Mouse (Mus musculus) kidney, adult 11 months (tissue): ENCODE results near the gene Rps6kc1.

Experiments
- DNase-seq: peaks from one replicate; pipeline ENCODE4 v3.0.0; 2022

The Rps6kc1 gene

GRCm38 (mm10) chr1:190898899-190899575 lies 12.5 kb downstream of the Rps6kc1 start:
- no peak for DNase-seq

GRCm38 (mm10) chr1:190898186-190898585 lies 13.4 kb downstream of the Rps6kc1 start:
- no peak for DNase-seq

- DNase-seq, result no peak
These were observed 17.9 kb downstream of the Rps6kc1 start for GRCm38 (mm10) chr1:190893559-190894167.

- no peak for DNase-seq
These were observed 22.9 kb downstream of the Rps6kc1 start for GRCm38 (mm10) chr1:190888646-190889045.

- DNase-seq, result no peak
These were observed 23.5 kb downstream of the Rps6kc1 start for GRCm38 (mm10) chr1:190888031-190888430.

- no peak for DNase-seq
These were observed 25.6 kb downstream of the Rps6kc1 start for GRCm38 (mm10) chr1:190886014-190886413.

GRCm38 (mm10) chr1:190881422-190881821 lies 30.1 kb downstream of the Rps6kc1 start:
- DNase-seq, result no peak

GRCm38 (mm10) chr1:190880638-190881037 lies 30.9 kb downstream of the Rps6kc1 start:
- DNase-seq, result no peak

- no peak for DNase-seq
These were observed 35.8 kb downstream of the Rps6kc1 start for GRCm38 (mm10) chr1:190875751-190876150.

- DNase-seq, result no peak
These were observed 36.5 kb downstream of the Rps6kc1 start for GRCm38 (mm10) chr1:190875089-190875488.

- DNase-seq, result peak; percentile 40
These were observed 40.5 kb downstream of the Rps6kc1 start for GRCm38 (mm10) chr1:190871068-190871467.

- no peak for DNase-seq
These were observed 41.6 kb downstream of the Rps6kc1 start for GRCm38 (mm10) chr1:190869996-190870395.

- DNase-seq, result no peak
These were observed 42.8 kb downstream of the Rps6kc1 start for GRCm38 (mm10) chr1:190868790-190869189.

GRCm38 (mm10) chr1:190861626-190862025 lies 49.9 kb downstream of the Rps6kc1 start:
- DNase-seq, result peak; percentile 14

GRCm38 (mm10) chr1:190854465-190854864 lies 57.1 kb downstream of the Rps6kc1 start:
- no peak for DNase-seq

GRCm38 (mm10) chr1:190849162-190849865 lies 62.3 kb downstream of the Rps6kc1 start:
- peak; percentile 13 for DNase-seq

GRCm38 (mm10) chr1:190848676-190849075 lies 62.9 kb downstream of the Rps6kc1 start:
- no peak for DNase-seq

GRCm38 (mm10) chr1:190846956-190847355 lies 64.6 kb downstream of the Rps6kc1 start:
- DNase-seq, result no peak

GRCm38 (mm10) chr1:190846074-190846730 lies 65.4 kb downstream of the Rps6kc1 start:
- peak; percentile 23 for DNase-seq

- DNase-seq, result no peak
These were observed 66.2 kb downstream of the Rps6kc1 start for GRCm38 (mm10) chr1:190845419-190845818.

- no peak for DNase-seq
These were observed 67.2 kb downstream of the Rps6kc1 start for GRCm38 (mm10) chr1:190844356-190844755.

GRCm38 (mm10) chr1:190836046-190836445 lies 75.5 kb downstream of the Rps6kc1 start:
- DNase-seq, result no peak

GRCm38 (mm10) chr1:190834201-190834907 lies 77.2 kb downstream of the Rps6kc1 start:
- DNase-seq, result no peak
